Mouse (Mus musculus) G1E (cell line): ENCODE results near the gene Cdkn1b.

Source experiments
- CTCF ChIP-seq: IDR thresholded peaks from 2 replicates; pipeline ENCODE4 v1.5.1; 2012; ENCODE audit warnings: low read depth, low read length, inconsistent platforms, mixed read lengths
- POLR2AphosphoS5 ChIP-seq: IDR thresholded peaks from 2 replicates; pipeline ENCODE4 v1.6.1; 2012; ENCODE audit warnings: low read depth, low read length, inconsistent platforms; ENCODE audit not compliant: insufficient replicate concordance
- TAL1 ChIP-seq: conservative IDR thresholded peaks from 2 replicates; pipeline ENCODE4 v1.6.1; 2012; ENCODE audit warnings: low read depth, low read length, inconsistent platforms, mixed read lengths

- TF ChIP-seq CTCF (no peak), TAL1 (no peak), POLR2AphosphoS5 (no peak)
Observed at GRCm38 (mm10) chr6:134896570-134897436, 23.4 kb upstream of the Cdkn1b start.
